Mouse (Mus musculus) urinary bladder, postnatal 14 days (tissue): ENCODE results near the gene Fhl4.

Source experiments
- DNase-seq: peaks from one replicate; pipeline ENCODE4 v3.0.0; 2021; ENCODE audit warnings: low spot score

The Fhl4 gene

GRCm38 (mm10) chr10:85102247-85103084, at the start of gene Fhl4, which contains the start of gene Tmem263:
Gene Fhl4, minus strand, starts transcription at chr10:85102495.
Gene Tmem263, plus strand, starts transcription at chr10:85102627.
- peak; percentile 78 for DNase-seq

GRCm38 (mm10) chr10:85149226-85149625, 46.9 kb upstream of the Fhl4 start:
- no peak for DNase-seq

GRCm38 (mm10) chr10:85146282-85146681, 44.0 kb upstream of the Fhl4 start:
- DNase-seq, result no peak

- no peak for DNase-seq
Measured at GRCm38 (mm10) chr10:85141465-85141864, 39.2 kb upstream of the Fhl4 start.

GRCm38 (mm10) chr10:85136573-85136972, 34.3 kb upstream of the Fhl4 start:
- no peak for DNase-seq

- peak; percentile 45 for DNase-seq
Measured at GRCm38 (mm10) chr10:85128453-85128852, 26.2 kb upstream of the Fhl4 start.

- DNase-seq, result peak; percentile 92
Measured at GRCm38 (mm10) chr10:85127395-85128287, 25.3 kb upstream of the Fhl4 start, which contains the start of gene Mterf2. Gene Mterf2, minus strand, starts transcription at chr10:85128027.

- no peak for DNase-seq
Measured at GRCm38 (mm10) chr10:85125184-85125583, 22.9 kb upstream of the Fhl4 start.

- no peak for DNase-seq
Measured at GRCm38 (mm10) chr10:85114409-85114808, 12.1 kb upstream of the Fhl4 start.

GRCm38 (mm10) chr10:85103085-85103885, 990 bp upstream of the Fhl4 start:
- peak; percentile 6 for DNase-seq

GRCm38 (mm10) chr10:85101841-85102240, 454 bp downstream of the Fhl4 start:
- peak; percentile 7 for DNase-seq

GRCm38 (mm10) chr10:85071605-85072152, 30.6 kb downstream of the Fhl4 start:
- no peak for DNase-seq

- DNase-seq, result no peak
Measured at GRCm38 (mm10) chr10:85054876-85055275, 47.4 kb downstream of the Fhl4 start.

- DNase-seq, result no peak
Measured at GRCm38 (mm10) chr10:85052451-85052850, 49.8 kb downstream of the Fhl4 start.

- DNase-seq, result no peak
Measured at GRCm38 (mm10) chr10:85050668-85051208, 51.6 kb downstream of the Fhl4 start.

- no peak for DNase-seq
Measured at GRCm38 (mm10) chr10:85048008-85048407, 54.3 kb downstream of the Fhl4 start.

GRCm38 (mm10) chr10:85046585-85046984, 55.7 kb downstream of the Fhl4 start:
- peak; percentile 18 for DNase-seq
